Mouse (Mus musculus): Measurements from ENCODE around the gene Surf6.

GRCm38 (mm10) chr2:26943253-26943652 lies 40.6 kb upstream of the Surf6 start:
- no peak for TF ChIP-seq GATA1 (IDR thresholded peaks at IDR 0.05; ENCODE audit: low read length)
- no peak for TF ChIP-seq TAL1 (IDR thresholded peaks at IDR 0.05; ENCODE audit: low read length)

All from erythroblast, embryonic 14.5 days (primary cell).